23 mouse cellular contexts compared by ENCODE assay signal in the genomic region with DNA sequence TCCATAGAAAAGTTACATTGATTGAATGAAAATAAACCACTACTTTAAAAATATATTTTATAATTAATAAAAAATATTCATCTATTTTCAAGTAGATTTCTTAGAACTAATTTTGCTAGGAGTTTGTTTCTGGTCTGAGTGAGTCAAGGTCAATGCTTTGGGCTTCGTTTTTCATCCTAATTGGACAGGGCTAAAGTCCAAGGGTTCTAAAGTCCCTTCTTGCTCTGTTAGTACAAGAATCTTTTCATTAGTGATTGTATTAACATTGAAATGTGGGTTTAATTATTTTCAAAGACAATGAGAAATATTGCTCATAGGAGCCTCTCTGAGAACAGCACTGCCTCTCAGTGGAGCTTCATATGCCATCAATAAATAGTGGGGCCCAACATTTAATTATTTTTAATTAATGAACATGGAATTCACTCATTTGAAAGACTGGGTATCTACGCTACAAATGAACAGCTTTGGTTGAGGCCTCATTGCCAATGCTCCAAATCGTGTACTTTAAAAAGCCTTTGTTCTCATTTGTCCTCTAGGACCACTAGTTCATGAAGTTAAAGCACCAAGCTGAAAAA.
A peak's percentile ranks its signal among the peaks of the same experiment; 100 is the strongest.
DNase-seq lines count a peak whose midpoint lies in the region; ATAC-seq and TF ChIP-seq lines count a peak whose summit lies in the region.
"Had no signal": no experiment of that assay in that cellular context is flagged by ENCODE, and none has a peak within 500 bp of the region (broad histone marks: within the 10 kb centered on the region; RNA-seq: fewer than 3 reads in every experiment).

No protein-coding gene starts in this region.

- TF ChIP-seq POLR2A in kidney, adult 2 months (IDR thresholded peaks at IDR 0.05; ENCODE audit: low read depth, low read length), result no peak
- TF ChIP-seq POLR2A in liver, adult 2 months (IDR thresholded peaks at IDR 0.05; ENCODE audit: extremely low read depth, insufficient read depth, low read length), result no peak

- H3K4me3 ChIP-seq in kidney, adult 2 months (ENCODE audit: insufficient read depth, low read depth, low read length), result no peak overlapping the region
- H3K4me3 ChIP-seq in kidney, embryonic 14.5 days (ENCODE audit: low read length), result no peak overlapping the region
- H3K4me3 ChIP-seq in liver, adult 2 months (ENCODE audit: insufficient read depth, low read depth, low read length), result no peak overlapping the region
- H3K4me3 ChIP-seq in liver, postnatal 0 days (ENCODE audit: low read depth, low read length), result no peak overlapping the region
- H3K4me3 ChIP-seq in layer of hippocampus, adult 2 months, result no peak overlapping the region
- H3K4me3 ChIP-seq: forebrain, embryonic 10.5 days; forebrain, embryonic 15.5 days; heart, adult 2 months; heart, embryonic 10.5 days; heart, embryonic 13.5 days had no signal

- no peaks in the 10 kb centered on the region for H3K4me1 ChIP-seq in kidney, adult 2 months (ENCODE audit: control insufficient read depth, insufficient read depth, low read length)
- no peaks in the 10 kb centered on the region for H3K4me1 ChIP-seq in kidney, embryonic 14.5 days (ENCODE audit: control insufficient read depth, insufficient read depth, low read length)
- no peaks in the 10 kb centered on the region for H3K4me1 ChIP-seq in liver, adult 2 months (ENCODE audit: control insufficient read depth, insufficient read depth, low read length)
- H3K4me1 ChIP-seq in liver, postnatal 0 days (ENCODE audit: insufficient read depth), result no peaks in the 10 kb centered on the region
- H3K4me1 ChIP-seq: forebrain, embryonic 10.5 days; forebrain, embryonic 15.5 days; heart, embryonic 10.5 days; heart, embryonic 13.5 days had no signal

- no peaks in the 10 kb centered on the region for H3K79me2 ChIP-seq in liver, adult 2 months (ENCODE audit: control insufficient read depth, insufficient read depth, low read length)

- no peaks in the 10 kb centered on the region for H3K27me3 ChIP-seq in kidney, adult 2 months (replicated peaks; ENCODE audit: control insufficient read depth, insufficient read depth, low read length)
- H3K27me3 ChIP-seq in kidney, embryonic 14.5 days (ENCODE audit: control insufficient read depth, insufficient read depth, low read length), result no peaks in the 10 kb centered on the region
- no peaks in the 10 kb centered on the region for H3K27me3 ChIP-seq in liver, adult 2 months (ENCODE audit: control insufficient read depth, insufficient read depth, low read length)
- H3K27me3 ChIP-seq in liver, postnatal 0 days (ENCODE audit: insufficient read depth, low read length), result no peaks in the 10 kb centered on the region
- H3K27me3 ChIP-seq: forebrain, embryonic 15.5 days; heart, embryonic 13.5 days had no signal

- no peaks in the 10 kb centered on the region for H3K9me3 ChIP-seq in kidney, embryonic 14.5 days (ENCODE audit: control insufficient read depth, low read length)
- no peaks in the 10 kb centered on the region for H3K9me3 ChIP-seq in liver, postnatal 0 days (ENCODE audit: low read length)
- H3K9me3 ChIP-seq: forebrain, embryonic 10.5 days; forebrain, embryonic 15.5 days; heart, embryonic 10.5 days had no signal

- no peaks in the 10 kb centered on the region for H3K36me3 ChIP-seq in kidney, adult 2 months (ENCODE audit: control insufficient read depth, insufficient read depth, low read length)
- no peaks in the 10 kb centered on the region for H3K36me3 ChIP-seq in kidney, embryonic 14.5 days (ENCODE audit: control insufficient read depth, insufficient read depth, low read length)
- no peaks in the 10 kb centered on the region for H3K36me3 ChIP-seq in liver, adult 2 months (ENCODE audit: control insufficient read depth, insufficient read depth, low read length)
- no peaks in the 10 kb centered on the region for H3K36me3 ChIP-seq in liver, postnatal 0 days (replicated peaks; ENCODE audit: insufficient read depth, low read length)
- H3K36me3 ChIP-seq: forebrain, embryonic 10.5 days; forebrain, embryonic 15.5 days; heart, embryonic 10.5 days; heart, embryonic 13.5 days had no signal

- no peak for ATAC-seq in kidney, embryonic 14.5 days (ENCODE audit: low FRiP score, low TSS enrichment)
- ATAC-seq in liver, postnatal 0 days, result no peak
- ATAC-seq: activated CD4-positive, CD25-positive, alpha-beta regulatory T cell, adult 4 months; CD4-positive, CD25-positive, alpha-beta regulatory T cell, adult 4 months; forebrain, embryonic 15.5 days; hindbrain, postnatal 0 days had no signal

- H3K27ac ChIP-seq in kidney, adult 2 months (ENCODE audit: insufficient read depth, low read depth, low read length), result no peak overlapping the region
- no peak overlapping the region for H3K27ac ChIP-seq in kidney, embryonic 14.5 days (ENCODE audit: low read depth, low read length)
- H3K27ac ChIP-seq in liver, adult 2 months (replicated peaks; ENCODE audit: insufficient read depth, low read depth, low read length), result no peak overlapping the region
- no peak overlapping the region for H3K27ac ChIP-seq in liver, postnatal 0 days (ENCODE audit: low read depth)
- no peak overlapping the region for H3K27ac ChIP-seq in layer of hippocampus, adult 2 months
- H3K27ac ChIP-seq: forebrain, embryonic 10.5 days; forebrain, embryonic 15.5 days; heart, adult 2 months; heart, embryonic 10.5 days; heart, embryonic 13.5 days; hindbrain, embryonic 14.5 days; hindbrain, postnatal 0 days had no signal

- TF ChIP-seq EP300 in liver, postnatal 0 days (IDR thresholded peaks at IDR 0.05; ENCODE audit: low read depth), result no peak

- WGBS in kidney, adult 2 months, result 47% methylated on average over 3 of the region's 3 CpGs
- WGBS in kidney, embryonic 14.5 days, result 76% methylated on average over 3 of the region's 3 CpGs
- 47% methylated on average over 3 of the region's 3 CpGs for WGBS in liver, adult 2 months
- 56% methylated on average over 3 of the region's 3 CpGs for WGBS in liver, postnatal 0 days (ENCODE audit: insufficient replicate concordance)

- DNase-seq in kidney, adult 2 months, result peak; percentile 65
- peak; percentile 65 for DNase-seq in liver, adult 2 months (ENCODE audit: extremely low read depth, low read depth, low spot score)
- DNase-seq in liver, postnatal 0 days, result no peak
- peak; percentile 67 for DNase-seq in retina, embryonic 14.5 days (ENCODE audit: low spot score)
- DNase-seq in layer of hippocampus, adult 2 months (ENCODE audit: low spot score in 2 of 2), result no peak
- DNase-seq: adrenal gland, adult 8-10 months; adrenal gland, postnatal 25 days; cerebellum, adult 18-20 months; cerebellum, adult 9-10 months; cerebellum, postnatal 14 days; gastrocnemius, postnatal 25 days; heart, adult 2 months; heart, postnatal 14 days; heart, postnatal 4 days had no signal

- no peak overlapping the region for H3K9ac ChIP-seq in kidney, embryonic 14.5 days (ENCODE audit: low read depth, low read length)
- no peak overlapping the region for H3K9ac ChIP-seq in liver, adult 2 months (ENCODE audit: low read depth, low read length)
- no peak overlapping the region for H3K9ac ChIP-seq in liver, postnatal 0 days (replicated peaks)
- H3K9ac ChIP-seq: forebrain, embryonic 15.5 days; heart, embryonic 13.5 days; hindbrain, embryonic 14.5 days had no signal

- H3K4me2 ChIP-seq in kidney, embryonic 14.5 days (replicated peaks; ENCODE audit: low read depth, low read length), result no peak overlapping the region
- no peak overlapping the region for H3K4me2 ChIP-seq in liver, postnatal 0 days (ENCODE audit: low read depth, low read length)
- H3K4me2 ChIP-seq: forebrain, embryonic 15.5 days; heart, embryonic 13.5 days; hindbrain, embryonic 14.5 days had no signal

- TF ChIP-seq CTCF in kidney, adult 2 months (conservative IDR thresholded peaks at IDR 0.05; ENCODE audit: insufficient read depth, insufficient read length, low read depth, low read length), result no peak
- TF ChIP-seq CTCF in liver, adult 2 months (IDR thresholded peaks at IDR 0.05; ENCODE audit: low read depth, low read length), result no peak
- no peak for TF ChIP-seq CTCF in liver, postnatal 0 days (IDR thresholded peaks at IDR 0.05; ENCODE audit: low read depth)
- no peak for TF ChIP-seq CTCF in layer of hippocampus, adult 2 months (conservative IDR thresholded peaks at IDR 0.05)

Comparison
In these comparisons a context has a peak if more than half of its experiments do, and no peak if none do; other contexts are left out.
1. DNase-seq: peak in kidney, adult 2 months (single experiment), liver, adult 2 months (single experiment) and retina, embryonic 14.5 days (single experiment); none in liver, postnatal 0 days (single experiment) and layer of hippocampus, adult 2 months (0 of 2).